Mouse (Mus musculus) adrenal gland, postnatal 25 days (tissue): ENCODE measurements around the gene Jagn1. TPM values are rescaled to one million over a fixed set of nuclear protein-coding genes. Genes with fewer than 3 reads are reported as not detected.

Source experiments
- DNase-seq: peaks from one replicate; pipeline ENCODE4 v3.0.0; 2021; ENCODE audit warnings: mixed read lengths
- microRNA-seq, 2 experiments: library from miRNA; unstranded; fragments of <30 nt; microRNA quantifications; one replicate each; pipeline ENCODE4 v1.2.0; 2021
- total RNA-seq: library from RNA; stranded (reverse); gene quantifications from 2 replicates; pipeline ENCODE4 v1.2.3, GENCODE M21; 2021

Gene Jagn1
- total RNA-seq, 1 experiment from 2014 or later, result 47.5 TPM

GRCm38 (mm10) chr6:113473715-113474114, 31.3 kb downstream of the Jagn1 start:
- no peak for DNase-seq

- no peak for DNase-seq
Observed at GRCm38 (mm10) chr6:113477353-113477752, 35.0 kb downstream of the Jagn1 start.

GRCm38 (mm10) chr6:113478906-113479305, 36.5 kb downstream of the Jagn1 start:
- DNase-seq, result no peak

GRCm38 (mm10) chr6:113480555-113481373, 38.4 kb downstream of the Jagn1 start:
- peak; percentile 39 for DNase-seq

GRCm38 (mm10) chr6:113482477-113483099, 40.2 kb downstream of the Jagn1 start:
- peak; percentile 44 for DNase-seq

GRCm38 (mm10) chr6:113483100-113483615, 40.8 kb downstream of the Jagn1 start, which contains the start of gene Creld1:
Creld1 (plus strand) TSS chr6:113483297.
- DNase-seq, result peak; percentile 93

GRCm38 (mm10) chr6:113483729-113484128, 41.4 kb downstream of the Jagn1 start:
- no peak for DNase-seq

GRCm38 (mm10) chr6:113487125-113487576, 44.8 kb downstream of the Jagn1 start:
- DNase-seq, result no peak

GRCm38 (mm10) chr6:113489410-113489809, 47.0 kb downstream of the Jagn1 start:
- no peak for DNase-seq

- DNase-seq, result no peak
Observed at GRCm38 (mm10) chr6:113492101-113492864, 49.9 kb downstream of the Jagn1 start.

- DNase-seq, result peak; percentile 79
Observed at GRCm38 (mm10) chr6:113494258-113494788, 52.0 kb downstream of the Jagn1 start.

- DNase-seq, result no peak
Observed at GRCm38 (mm10) chr6:113495071-113495675, 52.8 kb downstream of the Jagn1 start.

Small RNAs within 50 kb of the gene (microRNA-seq; reads per million reads assigned to microRNA genes)
- 0 reads per million in 2 experiments for gene Gm24387

Other genes with a start within 250 kb of the Jagn1 start
- 2.8 and 5.0 TPM in 2 replicates for gene Lhfpl4, start 247.2 kb upstream of the Jagn1 start, total RNA-seq
- gene Mtmr14, start 204.7 kb upstream of the Jagn1 start, total RNA-seq, result 23.0 and 30.9 TPM in 2 replicates
- gene Cpne9, start 160.3 kb upstream of the Jagn1 start, total RNA-seq, result 0.85 and 1.4 TPM in 2 replicates
- gene Brpf1, start 135.4 kb upstream of the Jagn1 start, total RNA-seq, result 27.8 and 32.9 TPM in 2 replicates
- 16.7 and 19.9 TPM in 2 replicates for gene Ogg1, start 115.6 kb upstream of the Jagn1 start, total RNA-seq
- 45.3 and 62.0 TPM in 2 replicates for gene Camk1, start 98.6 kb upstream of the Jagn1 start, total RNA-seq
- gene Tada3, start 64.7 kb upstream of the Jagn1 start, total RNA-seq, result 51.4 and 54.5 TPM in 2 replicates
- 143 and 191 TPM in 2 replicates for gene Arpc4, start 64.5 kb upstream of the Jagn1 start, total RNA-seq
- gene Ttll3, start 53.3 kb upstream of the Jagn1 start, total RNA-seq, result 3.9 and 4.5 TPM in 2 replicates
- 7.6 and 8.1 TPM in 2 replicates for gene Rpusd3, start 23.2 kb upstream of the Jagn1 start, total RNA-seq
- 153 and 182 TPM in 2 replicates for gene Cidec, start 6.8 kb upstream of the Jagn1 start, total RNA-seq
- gene Il17re, start 15.9 kb downstream of the Jagn1 start, total RNA-seq, result 0.76 and 1.5 TPM in 2 replicates
- 18.0 and 19.3 TPM in 2 replicates for gene Il17rc, start 28.9 kb downstream of the Jagn1 start, total RNA-seq
- gene Creld1, start 40.7 kb downstream of the Jagn1 start, total RNA-seq, result 45.2 and 59.9 TPM in 2 replicates
- 0.30 TPM in 1 of 2 replicates, not detected in the other for gene Prrt3, start 59.4 kb downstream of the Jagn1 start, total RNA-seq
- gene Emc3, start 89.1 kb downstream of the Jagn1 start, total RNA-seq, result 116 and 125 TPM in 2 replicates
- 2.0 and 3.0 TPM in 2 replicates for gene Fancd2, start 89.1 kb downstream of the Jagn1 start, total RNA-seq
- gene Fancd2os, start 158.1 kb downstream of the Jagn1 start, total RNA-seq, result 0.70 TPM in 1 of 2 replicates, not detected in the other
- 175 and 224 TPM in 2 replicates for gene Brk1, start 162.2 kb downstream of the Jagn1 start, total RNA-seq
- 31.6 and 32.6 TPM in 2 replicates for gene Vhl, start 181.4 kb downstream of the Jagn1 start, total RNA-seq
- gene Irak2, start 195.9 kb downstream of the Jagn1 start, total RNA-seq, result 13.8 and 17.1 TPM in 2 replicates